9 mouse cellular contexts compared by ENCODE assay signal in genomic region chr13:73831486-73831885, GRCm38 (mm10). TPM values are rescaled to one million over a fixed set of nuclear protein-coding genes. Genes with fewer than 3 reads are reported as not detected.
DNase-seq lines count a peak whose midpoint lies in the region; ATAC-seq and TF ChIP-seq lines count a peak whose summit lies in the region.
"Had no signal": no experiment of that assay in that cellular context is flagged by ENCODE, and none has a peak within 500 bp of the region (broad histone marks: within the 10 kb centered on the region; RNA-seq: fewer than 3 reads in every experiment).

No protein-coding gene starts in this region.

- no peak overlapping the region for H3K4me2 ChIP-seq in kidney, embryonic 16.5 days (replicated peaks; ENCODE audit: low read depth, low read length)
- no peak overlapping the region for H3K4me2 ChIP-seq in embryonic facial prominence, embryonic 14.5 days (ENCODE audit: low read depth, low read length)
- H3K4me2 ChIP-seq in hindbrain, embryonic 16.5 days (ENCODE audit: low read length) = no peak overlapping the region
- no peak overlapping the region for H3K4me2 ChIP-seq in limb, embryonic 11.5 days (ENCODE audit: low read depth, severe bottlenecking)
- H3K4me2 ChIP-seq in midbrain, postnatal 0 days (ENCODE audit: low read depth, low read length, poor library complexity, severe bottlenecking) = no peak overlapping the region
- H3K4me2 ChIP-seq in stomach, postnatal 0 days (replicated peaks; ENCODE audit: low read depth) = no peak overlapping the region
- H3K4me2 ChIP-seq: embryonic facial prominence, embryonic 13.5 days had no signal

- DNase-seq in kidney, adult 2 months = peak; percentile 56
- peak; percentile 83 for DNase-seq in adrenal gland, postnatal 10 days
- DNase-seq in embryonic facial prominence, embryonic 14.5 days (ENCODE audit: low spot score) = peak; percentile 38
- peak; percentile 88 for DNase-seq in limb, embryonic 11.5 days (ENCODE audit: low spot score)
- DNase-seq in midbrain, postnatal 0 days (ENCODE audit: low spot score) = peak; percentile 59
- peak; percentile 62 for DNase-seq in stomach, postnatal 0 days (ENCODE audit: low spot score)

- no peak overlapping the region for H3K4me3 ChIP-seq in kidney, adult 2 months (ENCODE audit: insufficient read depth, low read depth, low read length)
- no peak overlapping the region for H3K4me3 ChIP-seq in kidney, embryonic 16.5 days (ENCODE audit: low read length)
- H3K4me3 ChIP-seq in embryonic facial prominence, embryonic 14.5 days (ENCODE audit: low read depth, low read length) = no peak overlapping the region
- H3K4me3 ChIP-seq in hindbrain, embryonic 16.5 days (ENCODE audit: low read length) = no peak overlapping the region
- H3K4me3 ChIP-seq in limb, embryonic 11.5 days (ENCODE audit: low read depth, low read length) = no peak overlapping the region
- H3K4me3 ChIP-seq in midbrain, postnatal 0 days (ENCODE audit: low read depth, low read length) = no peak overlapping the region
- H3K4me3 ChIP-seq in stomach, postnatal 0 days (ENCODE audit: low read depth, low read length) = no peak overlapping the region
- H3K4me3 ChIP-seq: embryonic facial prominence, embryonic 13.5 days had no signal

- TF ChIP-seq EP300 in stomach, postnatal 0 days (optimal IDR thresholded peaks at IDR 0.05) = no peak

- H3K36me3 ChIP-seq in kidney, adult 2 months (ENCODE audit: control insufficient read depth, insufficient read depth, low read length) = no peaks in the 10 kb centered on the region
- H3K36me3 ChIP-seq in kidney, embryonic 16.5 days (ENCODE audit: insufficient read depth, low read length) = no peaks in the 10 kb centered on the region
- no peaks in the 10 kb centered on the region for H3K36me3 ChIP-seq in embryonic facial prominence, embryonic 14.5 days (ENCODE audit: control insufficient read depth, insufficient read depth, low read length)
- H3K36me3 ChIP-seq in hindbrain, embryonic 16.5 days (ENCODE audit: control insufficient read depth, insufficient read depth, low read length) = 0 out of 2 replicates have a peak, but pooled peaks cover 2% of the 10 kb centered on the region
- H3K36me3 ChIP-seq in limb, embryonic 11.5 days (ENCODE audit: control insufficient read depth, insufficient read depth, low read length) = no peaks in the 10 kb centered on the region; the same call in 1 of the 2 replicates
- 0 out of 2 replicates have a peak, but pooled peaks cover 3% of the 10 kb centered on the region for H3K36me3 ChIP-seq in midbrain, postnatal 0 days (ENCODE audit: insufficient read depth, low read length)
- H3K36me3 ChIP-seq in stomach, postnatal 0 days (ENCODE audit: control insufficient read depth, insufficient read depth, low read length) = no peaks in the 10 kb centered on the region

- H3K27me3 ChIP-seq in kidney, adult 2 months (replicated peaks; ENCODE audit: control insufficient read depth, insufficient read depth, low read length) = no peaks in the 10 kb centered on the region
- H3K27me3 ChIP-seq in kidney, embryonic 16.5 days (ENCODE audit: insufficient read depth, low read length) = no peaks in the 10 kb centered on the region
- H3K27me3 ChIP-seq in embryonic facial prominence, embryonic 14.5 days (replicated peaks; ENCODE audit: control insufficient read depth, insufficient read depth, low read length) = no peaks in the 10 kb centered on the region
- no peaks in the 10 kb centered on the region for H3K27me3 ChIP-seq in hindbrain, embryonic 16.5 days (replicated peaks; ENCODE audit: control insufficient read depth, insufficient read depth, low read length)
- H3K27me3 ChIP-seq in limb, embryonic 11.5 days (ENCODE audit: control insufficient read depth, insufficient read depth, low read length) = no peaks in the 10 kb centered on the region
- no peaks in the 10 kb centered on the region for H3K27me3 ChIP-seq in midbrain, postnatal 0 days (ENCODE audit: insufficient read depth, low read length)
- H3K27me3 ChIP-seq in stomach, postnatal 0 days (ENCODE audit: control insufficient read depth, insufficient read depth, low read length) = no peaks in the 10 kb centered on the region
- H3K27me3 ChIP-seq: embryonic facial prominence, embryonic 13.5 days had no signal

- ATAC-seq in kidney, embryonic 16.5 days (ENCODE audit: low FRiP score, low TSS enrichment) = no peak
- 0 out of 2 replicates have a peak, but pooled peaks have one; percentile 3 for ATAC-seq in embryonic facial prominence, embryonic 14.5 days (ENCODE audit: low read depth)
- 0 out of 2 replicates have a peak, but pooled peaks have one; percentile 16 for ATAC-seq in hindbrain, embryonic 16.5 days
- 0 out of 2 replicates have a peak, but pooled peaks have one; percentile 8 for ATAC-seq in limb, embryonic 11.5 days (ENCODE audit: insufficient number of reproducible peaks, low FRiP score, low TSS enrichment, low read depth)
- 0 out of 2 replicates have a peak, but pooled peaks have one; percentile 21 for ATAC-seq in midbrain, postnatal 0 days (ENCODE audit: low FRiP score)
- peak; percentile 51; the same call in 1 of the 2 replicates for ATAC-seq in stomach, postnatal 0 days (ENCODE audit: low FRiP score, low TSS enrichment)

- no peaks in the 10 kb centered on the region for H3K9me3 ChIP-seq in kidney, embryonic 16.5 days (ENCODE audit: low read length)
- H3K9me3 ChIP-seq in embryonic facial prominence, embryonic 14.5 days (ENCODE audit: control insufficient read depth, low read length) = no peaks in the 10 kb centered on the region
- no peaks in the 10 kb centered on the region for H3K9me3 ChIP-seq in hindbrain, embryonic 16.5 days (ENCODE audit: control insufficient read depth, low read length)
- H3K9me3 ChIP-seq in limb, embryonic 11.5 days (ENCODE audit: control insufficient read depth, low read length) = no peaks in the 10 kb centered on the region
- no peaks in the 10 kb centered on the region for H3K9me3 ChIP-seq in midbrain, postnatal 0 days (ENCODE audit: low read length)
- no peaks in the 10 kb centered on the region for H3K9me3 ChIP-seq in stomach, postnatal 0 days (ENCODE audit: control insufficient read depth, low read length)
- H3K9me3 ChIP-seq: embryonic facial prominence, embryonic 13.5 days had no signal

- H3K4me1 ChIP-seq in kidney, adult 2 months (ENCODE audit: control insufficient read depth, insufficient read depth, low read length) = no peaks in the 10 kb centered on the region
- peaks cover 20% of the 10 kb centered on the region for H3K4me1 ChIP-seq in kidney, embryonic 16.5 days (ENCODE audit: insufficient read depth, low read length)
- H3K4me1 ChIP-seq in embryonic facial prominence, embryonic 14.5 days (ENCODE audit: control insufficient read depth, insufficient read depth, low read length) = peaks cover 26% of the 10 kb centered on the region; the same call in 1 of the 2 replicates
- H3K4me1 ChIP-seq in hindbrain, embryonic 16.5 days (ENCODE audit: control insufficient read depth, insufficient read depth, low read depth, low read length) = peaks cover 8% of the 10 kb centered on the region
- peaks cover 50% of the 10 kb centered on the region for H3K4me1 ChIP-seq in limb, embryonic 11.5 days (ENCODE audit: control insufficient read depth, insufficient read depth, low read length)
- H3K4me1 ChIP-seq in midbrain, postnatal 0 days (ENCODE audit: insufficient read depth, low read length) = peaks cover 3% of the 10 kb centered on the region; the same call in 1 of the 2 replicates
- H3K4me1 ChIP-seq in stomach, postnatal 0 days (replicated peaks; ENCODE audit: control insufficient read depth, insufficient read depth) = 0 out of 2 replicates have a peak, but pooled peaks cover 2% of the 10 kb centered on the region

- no peak for TF ChIP-seq POLR2A in kidney, adult 2 months (IDR thresholded peaks at IDR 0.05; ENCODE audit: low read depth, low read length)

- peak; percentile 81 for TF ChIP-seq CTCF in kidney, adult 2 months (conservative IDR thresholded peaks at IDR 0.05; ENCODE audit: insufficient read depth, insufficient read length, low read depth, low read length)
- TF ChIP-seq CTCF in midbrain, postnatal 0 days (IDR thresholded peaks at IDR 0.05) = peak; percentile 91
- TF ChIP-seq CTCF in stomach, postnatal 0 days (IDR thresholded peaks at IDR 0.05; ENCODE audit: low read depth) = peak; percentile 95

- 1% methylated on average over 2 of the region's 2 CpGs for WGBS in kidney, adult 2 months
- WGBS in kidney, embryonic 16.5 days = 0% methylated on average over 2 of the region's 2 CpGs
- WGBS in embryonic facial prominence, embryonic 14.5 days = 2% methylated on average over 2 of the region's 2 CpGs
- WGBS in hindbrain, embryonic 16.5 days = 0% methylated on average over 2 of the region's 2 CpGs
- WGBS in limb, embryonic 11.5 days = 0% methylated on average over 2 of the region's 2 CpGs
- WGBS in midbrain, postnatal 0 days = 11% methylated on average over 2 of the region's 2 CpGs
- 1% methylated on average over 2 of the region's 2 CpGs for WGBS in stomach, postnatal 0 days

- H3K9ac ChIP-seq in kidney, embryonic 16.5 days (replicated peaks; ENCODE audit: low read length) = no peak overlapping the region
- H3K9ac ChIP-seq in embryonic facial prominence, embryonic 14.5 days (ENCODE audit: low read depth, low read length) = no peak overlapping the region
- no peak overlapping the region for H3K9ac ChIP-seq in hindbrain, embryonic 16.5 days (ENCODE audit: low read depth, low read length)
- H3K9ac ChIP-seq in limb, embryonic 11.5 days (ENCODE audit: low read length) = no peak overlapping the region
- no peak overlapping the region for H3K9ac ChIP-seq in midbrain, postnatal 0 days (replicated peaks; ENCODE audit: low read length, poor library complexity, severe bottlenecking)
- no peak overlapping the region for H3K9ac ChIP-seq in stomach, postnatal 0 days (ENCODE audit: low read length)
- H3K9ac ChIP-seq: embryonic facial prominence, embryonic 13.5 days had no signal

- no peak overlapping the region for H3K27ac ChIP-seq in kidney, adult 2 months (ENCODE audit: insufficient read depth, low read depth, low read length)
- no peak overlapping the region for H3K27ac ChIP-seq in kidney, embryonic 16.5 days (ENCODE audit: low read length)
- no peak overlapping the region for H3K27ac ChIP-seq in embryonic facial prominence, embryonic 14.5 days (replicated peaks; ENCODE audit: low read depth, low read length)
- no peak overlapping the region for H3K27ac ChIP-seq in hindbrain, embryonic 16.5 days (ENCODE audit: low read depth, low read length)
- no peak overlapping the region for H3K27ac ChIP-seq in limb, embryonic 11.5 days (replicated peaks; ENCODE audit: low read depth, low read length)
- H3K27ac ChIP-seq in midbrain, postnatal 0 days (ENCODE audit: low read depth, low read length) = no peak overlapping the region
- H3K27ac ChIP-seq in stomach, postnatal 0 days (replicated peaks) = no peak overlapping the region
- H3K27ac ChIP-seq: embryonic facial prominence, embryonic 13.5 days had no signal

RNA-seq across cellular contexts. Expression of gene Nkd2, which starts 15.9 kb away (rescaled TPM):
- polyA plus RNA-seq in kidney, adult 2 months (2012; rRNA removed) = 1.2 and 1.3 TPM in 2 replicates
- polyA plus RNA-seq in kidney, embryonic 16.5 days (2015; fragmentation: Nextera tagmentation; extraction: Ambion mirVana) = 7.8 and 8.2 TPM in 2 replicates
- 1 to 10 TPM; 2.8 to 3.0 TPM for total RNA-seq in adrenal gland, postnatal 10 days (2021)
- 18.6 and 20.1 TPM in 2 replicates for polyA plus RNA-seq in embryonic facial prominence, embryonic 14.5 days (2014; fragmentation: Nextera tagmentation; extraction: Ambion mirVana)
- polyA plus RNA-seq in hindbrain, embryonic 16.5 days (2015; fragmentation: Nextera tagmentation; extraction: Ambion mirVana) = 16.9 and 18.2 TPM in 2 replicates
- 49.9 and 55.9 TPM in 2 replicates for polyA plus RNA-seq in limb, embryonic 11.5 days (2014; fragmentation: Nextera tagmentation; extraction: Ambion mirVana)
- 31.5 and 32.6 TPM in 2 replicates for total RNA-seq in midbrain, postnatal 0 days (2014; rRNA removed)
- polyA plus RNA-seq in midbrain, postnatal 0 days (2015; fragmentation: Nextera tagmentation; extraction: Ambion mirVana) = 18.8 and 20.1 TPM in 2 replicates
- 4.5 and 4.7 TPM in 2 replicates for polyA plus RNA-seq in stomach, postnatal 0 days (2015; fragmentation: Nextera tagmentation; extraction: Ambion mirVana)

Comparison
In these comparisons a context has a peak if more than half of its experiments do, and no peak if none do; other contexts are left out.
1. DNase-seq: peak in every context shown above with its lines; median percentile 88 in limb, embryonic 11.5 days; 83 in adrenal gland, postnatal 10 days; 62 in stomach, postnatal 0 days; 59 in midbrain, postnatal 0 days; 56 in kidney, adult 2 months; 38 in embryonic facial prominence, embryonic 14.5 days.